Mouse (Mus musculus): ENCODE measurements around the gene Isg15. TPM values are rescaled to one million over a fixed set of nuclear protein-coding genes. Genes with fewer than 3 reads are reported as not detected.
A peak's percentile ranks its signal among the peaks of the same experiment; 100 is the strongest.

Gene Isg15
- total RNA-seq (2021): not detected

DNA sequence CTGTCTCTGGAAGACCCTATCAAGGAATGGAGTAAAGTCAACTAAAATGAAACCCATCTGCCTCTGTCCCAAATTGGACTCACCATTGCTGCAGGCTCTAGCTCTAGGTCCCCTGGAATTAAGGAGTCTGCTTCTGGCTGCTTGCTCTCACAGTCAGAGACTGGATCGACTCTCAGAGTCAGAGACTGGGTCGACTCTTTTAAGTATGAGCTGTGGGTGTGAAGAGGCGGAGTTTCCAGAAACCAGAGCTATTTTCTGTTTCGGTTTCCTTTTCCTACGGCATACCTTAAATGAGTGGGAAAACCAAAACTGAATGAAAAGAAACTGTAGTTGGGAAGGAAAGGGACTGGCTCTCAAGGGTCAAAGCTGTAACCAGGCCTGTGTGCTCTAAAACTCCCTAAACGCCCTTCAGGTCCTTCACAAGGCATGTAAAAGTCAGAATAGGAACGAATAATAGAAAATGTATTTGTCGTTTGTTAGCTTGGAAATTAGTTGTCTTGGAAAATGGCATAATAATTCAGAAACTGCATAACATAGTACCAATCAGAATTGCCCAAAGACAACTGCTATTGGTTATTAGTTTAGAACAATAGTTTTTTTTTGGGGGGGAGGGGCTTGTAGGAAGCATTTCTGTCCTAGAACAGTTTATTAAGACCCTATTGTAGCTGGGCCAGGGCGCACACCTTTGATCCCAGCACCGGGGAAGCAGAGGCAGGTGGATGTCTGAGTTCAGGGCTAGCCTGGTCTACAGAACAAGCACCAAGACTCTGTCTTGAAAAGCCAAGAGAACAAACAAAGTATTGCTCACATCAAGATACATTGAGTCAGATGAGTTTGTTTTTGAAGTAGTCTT, at the start of gene Isg15:
Isg15 (minus strand) TSS at position 196 of the 853 bp plus-strand sequence.
- intact Hi-C loops (cut with DNase I): no loop called here
- DNase-seq: no peak

DNA sequence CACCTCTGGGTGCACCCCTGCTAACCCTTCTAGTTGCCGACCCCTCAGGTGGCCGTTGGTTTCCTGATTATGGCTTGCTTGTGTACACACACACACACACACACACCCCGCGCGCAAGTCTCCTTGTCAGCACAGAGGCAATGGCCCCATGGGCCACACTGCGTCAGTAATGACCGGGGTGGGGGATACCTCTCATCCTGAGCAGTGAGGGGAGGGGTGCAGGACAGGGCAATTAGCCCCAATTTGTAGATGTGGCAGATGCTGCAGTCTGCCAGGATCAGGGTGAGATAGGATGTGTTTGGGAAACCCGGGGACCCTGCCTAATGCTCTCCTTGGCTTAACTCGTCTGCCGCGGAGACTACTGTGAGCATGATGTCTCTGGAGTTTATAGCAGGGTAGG, 48.9 kb upstream of the Isg15 start:
- DNase-seq: no peak
- intact Hi-C loops (cut with DNase I): no loop called here

DNA sequence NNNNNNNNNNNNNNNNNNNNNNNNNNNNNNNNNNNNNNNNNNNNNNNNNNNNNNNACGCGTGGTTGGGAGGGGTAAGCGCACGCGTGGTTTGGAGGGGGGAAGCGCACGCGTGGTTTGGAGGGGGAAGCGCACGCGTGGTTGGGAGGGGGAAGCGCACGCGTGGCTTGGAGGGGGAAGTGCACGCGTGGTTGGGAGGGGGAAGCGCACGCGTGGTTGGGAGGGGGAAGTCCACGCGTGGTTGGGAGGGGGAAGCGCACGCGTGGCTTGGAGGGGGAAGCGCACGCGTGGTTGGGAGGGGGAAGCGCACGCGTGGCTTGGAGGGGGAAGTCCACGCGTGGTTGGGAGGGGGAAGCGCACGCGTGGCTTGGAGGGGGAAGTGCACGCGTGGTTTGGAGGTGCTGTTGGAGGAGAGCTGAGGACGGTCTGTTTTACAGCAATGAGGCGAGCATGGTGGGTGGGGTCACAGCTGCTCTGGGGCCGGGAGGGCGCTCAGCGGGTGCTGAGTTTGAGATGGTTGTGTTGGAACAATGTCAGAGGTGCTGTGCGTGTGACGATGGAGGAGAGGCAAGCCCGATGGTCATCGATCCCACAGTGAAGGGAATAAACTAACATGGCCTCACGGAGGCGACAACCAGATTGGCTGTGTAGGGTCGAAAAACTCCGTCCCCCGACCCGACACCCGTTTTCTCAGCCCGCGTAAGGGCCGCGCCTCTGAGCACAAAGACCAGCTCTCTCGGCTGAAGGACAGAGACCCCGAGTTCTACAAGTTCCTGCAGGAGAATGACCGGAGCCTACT, 36.2 kb upstream of the Isg15 start:
- intact Hi-C loops (cut with DNase I): no loop called here
- DNase-seq: no peak

DNA sequence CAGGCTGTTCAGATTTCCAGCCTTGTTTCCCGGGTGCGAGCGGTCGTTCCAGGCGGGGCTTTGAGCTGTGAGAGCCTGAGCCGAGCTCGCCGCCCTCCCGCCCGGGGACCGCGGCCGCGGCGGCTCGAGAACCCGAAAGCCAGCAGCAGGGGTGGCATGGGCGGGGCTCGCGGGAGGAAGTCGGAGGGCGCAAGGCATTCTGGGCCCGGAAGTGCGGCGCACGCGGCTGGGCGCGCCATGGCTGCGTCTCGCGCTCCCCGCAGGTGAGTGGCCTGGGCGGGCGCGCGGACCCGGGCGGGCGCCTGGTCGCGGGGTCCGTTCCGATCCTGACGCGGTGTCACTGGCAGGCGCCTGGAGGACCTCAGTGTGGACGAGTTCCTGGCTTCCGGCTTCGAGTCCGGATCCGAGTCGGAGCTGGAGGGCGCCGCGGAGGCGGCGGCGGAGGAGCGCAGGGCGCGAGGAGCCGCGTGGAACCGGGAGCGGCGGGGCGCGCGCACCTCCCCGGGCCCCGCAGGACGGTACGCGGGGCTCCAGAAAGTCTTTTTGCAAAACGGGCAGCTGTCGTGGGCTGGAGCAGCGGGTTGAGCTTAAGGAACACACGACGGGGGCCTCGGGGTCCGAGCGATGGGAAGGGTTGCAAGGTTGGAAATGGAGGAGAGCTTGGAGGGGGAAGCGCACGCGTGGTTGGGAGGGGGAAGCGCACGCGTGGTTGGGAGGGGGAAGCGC, 35.4 kb upstream of the Isg15 start, which contains the start of gene Noc2l:
Noc2l (plus strand) TSS at position 203 of the 726 bp plus-strand sequence.
- intact Hi-C loops (cut with DNase I): no loop called here
- peak; percentile 95 for DNase-seq

DNA sequence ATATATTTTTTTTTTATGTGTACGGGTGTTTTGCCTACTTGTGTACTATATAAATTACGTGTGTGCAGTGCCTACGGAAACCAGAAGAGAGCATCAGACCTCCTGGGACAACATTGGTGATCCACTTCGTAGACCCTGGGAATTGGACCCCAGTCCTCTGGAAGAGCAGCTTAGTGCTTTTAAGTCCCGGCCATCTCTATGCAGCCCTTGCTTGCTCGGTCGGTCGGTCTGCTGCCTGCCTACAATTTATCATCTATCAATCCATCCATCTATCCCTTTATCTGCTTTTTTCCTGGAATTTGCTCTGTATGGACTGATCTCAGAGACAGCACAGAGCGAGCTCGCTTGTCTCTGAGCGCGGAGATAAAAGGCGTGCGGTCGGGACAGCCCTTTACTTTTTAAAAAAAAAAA, 34.7 kb upstream of the Isg15 start:
- intact Hi-C loops (cut with DNase I): no loop called here

DNA sequence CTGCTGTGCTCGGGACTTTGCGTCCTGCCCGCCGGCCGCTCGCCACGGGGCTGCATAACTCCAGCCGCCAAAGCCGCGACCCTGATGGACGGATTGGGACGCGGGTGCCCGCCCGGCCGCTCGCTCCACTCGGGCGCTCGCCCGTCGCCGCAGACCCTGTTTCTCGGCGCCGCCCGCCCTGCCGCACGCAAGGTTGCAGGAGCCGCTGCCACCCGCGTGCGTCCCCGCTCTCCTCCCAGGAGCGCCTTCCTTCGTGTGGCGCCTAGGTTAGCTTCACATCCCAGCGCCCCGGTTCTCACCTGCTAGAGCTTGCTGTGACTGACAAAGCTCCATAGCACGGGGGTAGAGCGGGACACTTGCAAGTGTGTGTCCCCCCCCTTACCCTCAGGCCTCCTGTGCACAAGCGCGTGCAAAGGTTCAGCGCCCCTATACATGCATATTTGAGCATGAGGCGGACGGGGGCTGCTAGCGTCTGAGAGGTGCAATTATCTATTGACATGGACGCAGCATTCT, 34.1 kb upstream of the Isg15 start, which contains the start of gene Plekhn1:
Plekhn1 (minus strand) TSS at position 157 of the 513 bp plus-strand sequence.
- DNase-seq: peak; percentile 85
- intact Hi-C loops (cut with DNase I): no loop called here

More for the DNA sequence above, 34.7 kb upstream of the Isg15 start:
- no peak for DNase-seq

DNA sequence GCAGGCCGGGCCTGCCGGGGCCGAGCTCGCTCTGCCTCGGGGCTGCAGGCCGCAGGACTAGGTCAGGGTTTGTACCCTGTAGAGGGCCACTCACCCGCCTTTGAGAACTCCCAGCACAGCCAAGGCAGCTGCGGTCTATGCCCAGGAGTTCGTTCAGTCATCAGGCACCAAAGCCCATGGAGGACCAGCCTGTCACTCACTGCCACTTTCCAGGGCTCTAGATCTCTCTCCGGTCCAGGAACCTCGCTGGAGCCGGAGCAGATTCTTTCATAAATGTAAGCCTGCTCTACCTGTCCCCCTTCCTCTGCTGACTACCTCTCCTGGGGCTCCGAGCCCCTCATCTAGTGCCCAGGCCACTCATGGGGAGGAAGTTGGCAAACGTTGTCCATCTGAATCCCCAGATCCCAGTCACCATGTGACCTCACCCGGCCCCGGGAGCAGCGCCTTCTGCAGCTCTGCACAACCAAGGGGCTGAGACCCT, 33.4 kb upstream of the Isg15 start:
- intact Hi-C loops (cut with DNase I): no loop called here
- DNase-seq: no peak

DNA sequence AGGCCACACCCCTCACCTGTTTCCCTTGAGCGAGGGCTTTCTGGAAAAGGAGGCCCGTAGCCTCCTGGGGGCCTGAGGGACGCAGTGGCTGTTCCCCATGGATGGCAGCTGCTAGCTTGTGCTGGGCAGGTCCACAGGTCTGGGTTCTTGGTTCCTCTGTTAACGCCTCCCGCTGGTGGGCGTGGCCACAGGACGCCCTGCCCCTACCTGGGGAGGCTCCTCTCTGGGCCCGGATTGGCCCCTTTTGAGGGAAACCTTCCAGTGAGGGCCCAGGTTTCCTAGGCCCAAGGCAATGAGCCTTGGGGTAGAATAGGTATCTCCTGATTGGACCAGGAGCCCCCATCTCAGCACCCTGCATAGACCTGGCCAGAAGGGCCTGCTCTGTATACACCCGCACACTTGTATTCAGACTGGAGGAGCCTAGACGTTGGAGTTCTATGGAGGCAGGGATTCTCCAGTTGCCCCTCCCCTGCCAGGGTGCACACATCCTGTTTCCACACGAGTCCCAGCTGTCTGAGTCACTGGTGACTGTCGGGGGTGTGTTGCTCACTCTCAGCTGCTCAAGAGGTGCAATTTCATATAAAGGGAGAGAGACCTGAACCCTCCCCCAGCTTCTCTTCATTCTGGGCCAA, 27.9 kb upstream of the Isg15 start:
- intact Hi-C loops (cut with DNase I): no loop called here
- no peak for DNase-seq

DNA sequence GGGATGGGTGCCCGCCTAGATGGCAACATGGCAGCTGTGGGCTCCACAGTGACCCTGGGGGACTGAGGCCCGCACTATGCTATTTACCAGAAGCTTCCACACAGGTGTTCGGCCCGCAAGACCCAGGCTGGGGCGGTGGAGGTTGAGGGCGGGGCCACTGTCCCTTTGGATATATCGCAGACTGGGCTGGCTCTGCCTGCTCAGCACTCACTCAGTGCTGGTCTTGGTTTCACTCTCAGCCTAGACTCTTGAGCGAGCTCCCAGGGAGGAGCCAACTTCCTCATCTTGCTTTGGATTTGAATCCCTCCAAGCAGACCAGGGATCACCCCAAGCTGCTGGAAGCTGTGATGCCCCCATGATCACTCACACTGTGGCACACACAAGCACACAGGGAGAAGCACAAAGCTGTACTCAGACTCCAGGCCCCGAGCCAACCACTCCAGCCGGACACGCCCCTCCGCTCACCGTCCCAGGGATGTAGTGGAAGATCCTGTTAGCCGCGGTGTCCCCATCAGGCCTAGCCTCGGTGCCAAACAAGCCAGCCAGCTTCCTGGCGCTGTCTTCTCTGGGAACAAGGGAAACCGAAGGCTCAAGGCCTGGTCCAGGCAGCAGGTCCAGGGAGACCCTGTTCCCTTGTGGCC, 27.3 kb upstream of the Isg15 start:
- intact Hi-C loops (cut with DNase I): no loop called here

DNA sequence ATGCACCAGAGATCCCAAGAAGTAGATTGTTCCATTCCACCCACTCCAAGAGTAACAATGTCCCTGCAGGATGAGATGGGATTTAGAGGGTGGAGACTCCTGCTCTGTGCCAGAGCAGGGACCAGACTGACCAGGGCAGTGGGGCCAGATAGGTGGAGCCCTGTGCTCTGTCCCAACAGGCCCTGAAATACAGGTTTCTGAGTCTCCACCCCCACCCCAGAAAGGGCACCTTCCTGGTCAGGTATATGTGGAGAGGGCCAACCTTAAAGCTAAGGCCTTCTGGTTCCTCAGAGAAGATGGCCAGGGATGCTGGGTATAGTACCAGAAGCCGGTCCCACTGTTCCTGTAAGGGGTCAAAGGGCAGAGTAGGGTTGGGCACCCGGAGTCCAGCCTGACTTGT, 23.7 kb upstream of the Isg15 start:
- DNase-seq: no peak
- intact Hi-C loops (cut with DNase I): no loop called here

More for the DNA sequence above, 27.3 kb upstream of the Isg15 start:
- DNase-seq: no peak

DNA sequence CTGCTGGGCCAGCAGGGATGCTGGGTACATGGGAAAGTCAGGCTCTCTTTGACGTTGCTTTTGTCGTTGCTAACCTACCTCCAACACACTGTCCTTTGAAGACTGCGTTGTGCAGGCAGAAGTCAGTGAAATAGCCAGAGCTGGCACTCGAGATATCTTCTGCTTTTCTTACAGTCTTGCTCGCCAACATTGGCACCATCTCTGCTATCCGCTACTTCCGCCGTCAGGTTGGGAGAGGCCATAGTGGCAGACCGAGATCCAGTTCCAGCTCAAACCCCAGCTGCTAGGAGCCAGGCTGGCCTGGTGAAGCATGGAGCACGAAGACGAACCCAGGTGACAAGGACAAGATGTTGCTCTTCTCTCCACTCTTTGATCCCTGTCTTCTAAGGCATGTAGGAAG, 19.3 kb upstream of the Isg15 start:
- intact Hi-C loops (cut with DNase I): no loop called here
- DNase-seq: no peak

DNA sequence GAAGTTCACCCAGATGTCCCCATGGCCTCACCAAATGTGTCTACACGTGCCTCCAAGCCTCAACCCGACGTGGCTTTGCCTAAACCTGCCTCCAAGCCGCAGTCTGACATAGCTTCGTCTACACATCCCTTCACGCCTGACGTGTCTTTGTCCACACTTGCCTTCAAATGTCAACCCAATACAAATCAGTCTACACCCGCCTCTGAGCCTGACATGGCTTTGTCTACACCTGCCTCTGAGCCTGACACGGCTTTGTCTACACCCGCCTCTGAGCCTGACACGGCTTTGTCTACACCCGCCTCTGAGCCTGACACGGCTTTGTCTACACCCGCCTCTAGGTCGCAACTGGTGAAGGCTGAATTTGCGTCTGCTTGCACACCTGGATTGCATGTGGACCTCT, 17.2 kb upstream of the Isg15 start:
- DNase-seq: no peak
- intact Hi-C loops (cut with DNase I): no loop called here

DNA sequence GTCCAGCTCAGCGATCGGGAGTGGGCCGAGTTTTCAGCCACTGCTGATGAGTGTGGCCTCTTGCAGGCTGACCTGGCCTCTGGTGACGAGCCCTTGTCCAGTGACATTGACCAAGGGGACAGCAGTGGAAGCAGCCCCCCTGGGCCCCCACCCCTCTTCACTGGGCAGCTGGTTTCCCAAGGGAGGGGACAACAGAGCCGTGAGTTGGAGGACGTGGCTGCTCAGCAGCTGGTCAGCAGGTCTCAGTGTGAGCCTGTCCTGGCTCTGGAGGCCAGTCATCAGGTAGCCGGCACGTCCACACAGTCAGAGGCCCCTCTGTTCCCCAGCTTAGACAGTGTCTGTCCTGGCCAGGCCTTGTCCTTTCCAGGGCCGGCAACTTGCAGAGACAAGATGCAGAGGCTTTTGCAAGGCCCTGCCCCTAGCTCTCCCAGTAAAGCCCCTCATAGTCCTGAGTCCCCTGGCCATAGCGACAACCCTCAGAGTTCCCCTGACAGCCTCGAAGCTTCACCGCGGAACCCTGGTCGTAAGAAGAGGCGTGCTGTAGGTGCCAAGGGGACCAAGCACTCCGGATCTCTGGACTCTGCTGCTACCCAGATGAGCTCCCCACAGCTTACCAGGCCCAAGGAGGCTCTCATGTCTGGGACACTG, 16.5 kb upstream of the Isg15 start:
- intact Hi-C loops (cut with DNase I): no loop called here
- DNase-seq: no peak

DNA sequence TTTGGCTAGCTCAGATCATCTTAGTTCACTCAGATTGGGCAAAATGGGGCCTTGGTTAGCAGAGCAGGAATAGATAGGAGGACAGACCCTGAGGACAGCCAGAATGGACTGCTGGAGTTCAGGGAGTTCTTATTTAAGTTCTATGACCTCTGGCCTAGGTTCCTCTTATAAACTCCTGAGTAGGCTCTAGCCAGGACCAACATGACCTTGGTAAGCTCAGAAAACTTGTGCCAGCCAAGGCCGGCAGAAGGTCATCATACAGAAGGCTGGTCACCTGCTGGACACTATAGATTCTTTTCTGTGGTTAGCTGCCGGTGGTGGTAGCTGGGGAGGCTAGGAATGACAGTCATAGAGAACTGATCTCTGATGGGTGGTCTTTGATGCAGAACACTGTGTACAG, 15.6 kb upstream of the Isg15 start:
- intact Hi-C loops (cut with DNase I): no loop called here
- DNase-seq: no peak

DNA sequence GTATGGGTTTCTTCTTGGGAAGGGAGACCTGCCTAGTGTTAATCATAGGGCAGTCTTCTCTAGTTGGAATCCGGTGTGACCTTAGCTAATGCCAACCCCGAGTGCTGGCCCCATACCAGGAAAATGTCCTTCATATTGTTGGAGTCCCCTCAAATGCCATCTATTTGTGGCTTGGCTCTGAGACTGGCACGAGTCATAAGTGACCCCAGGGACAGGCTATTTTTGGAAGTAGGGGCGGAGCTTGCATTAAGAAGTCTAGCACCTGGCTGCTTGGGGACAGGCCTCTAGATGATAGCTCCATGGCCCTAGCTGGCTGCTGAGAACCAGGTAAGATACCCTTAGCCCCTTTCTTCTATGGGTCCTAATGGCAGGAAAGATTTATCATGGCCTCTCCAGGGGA, 15.0 kb upstream of the Isg15 start, which contains the start of gene Perm1:
Perm1 (plus strand) TSS at position 220 of the 400 bp plus-strand sequence.
- DNase-seq: no peak
- intact Hi-C loops (cut with DNase I): no loop called here

DNA sequence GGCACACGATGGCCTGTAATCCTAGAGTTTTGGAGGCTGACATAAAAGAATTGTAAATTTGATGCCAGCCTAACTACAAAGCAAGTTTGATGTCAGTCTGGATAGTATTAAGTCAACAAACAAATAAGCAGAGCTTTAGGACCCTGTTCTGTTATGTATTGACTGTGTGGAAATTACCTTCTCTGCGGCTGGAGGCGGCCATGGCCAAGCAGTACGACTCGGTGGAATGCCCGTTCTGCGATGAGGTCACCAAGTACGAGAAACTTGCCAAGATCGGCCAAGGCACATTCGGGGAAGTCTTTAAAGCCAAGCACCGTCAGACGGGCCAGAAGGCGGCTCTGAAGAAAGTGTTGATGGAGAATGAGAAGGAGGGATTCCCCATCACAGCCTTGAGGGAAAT, 12.5 kb upstream of the Isg15 start:
- DNase-seq: no peak
- intact Hi-C loops (cut with DNase I): no loop called here

DNA sequence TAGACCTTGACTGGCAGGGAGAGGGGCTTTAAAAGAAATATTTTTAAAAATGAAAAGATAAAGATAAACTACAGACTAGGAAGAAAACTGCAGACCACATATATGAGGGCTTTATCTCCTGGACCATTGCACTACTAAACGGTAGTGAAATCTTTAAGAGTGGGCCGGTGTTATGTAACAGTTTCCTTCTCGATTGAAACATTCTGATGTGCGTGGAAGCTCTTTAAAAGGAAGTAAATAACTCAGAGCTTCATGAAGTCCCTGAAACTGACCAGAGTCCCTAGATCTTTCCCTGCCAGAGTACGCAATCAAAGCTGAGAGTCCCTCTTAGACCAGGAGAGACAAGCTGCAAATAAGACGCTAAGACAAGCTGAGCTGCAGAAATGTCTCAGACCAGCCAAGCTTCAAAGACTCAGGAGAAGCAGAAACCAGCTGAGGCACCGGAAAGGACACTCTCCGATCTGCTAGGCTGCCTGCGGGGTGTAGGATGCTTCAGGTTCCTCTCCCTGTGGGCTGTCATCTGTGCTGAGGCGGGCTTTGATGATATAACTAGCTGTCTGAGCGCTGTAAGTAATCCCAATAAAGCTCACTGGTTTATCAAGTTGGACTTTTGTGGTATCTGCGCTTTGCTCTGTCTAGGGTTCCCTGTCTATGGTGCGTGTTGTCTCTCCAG, 9.5 kb upstream of the Isg15 start:
- no peak for DNase-seq
- intact Hi-C loops (cut with DNase I): no loop called here

DNA sequence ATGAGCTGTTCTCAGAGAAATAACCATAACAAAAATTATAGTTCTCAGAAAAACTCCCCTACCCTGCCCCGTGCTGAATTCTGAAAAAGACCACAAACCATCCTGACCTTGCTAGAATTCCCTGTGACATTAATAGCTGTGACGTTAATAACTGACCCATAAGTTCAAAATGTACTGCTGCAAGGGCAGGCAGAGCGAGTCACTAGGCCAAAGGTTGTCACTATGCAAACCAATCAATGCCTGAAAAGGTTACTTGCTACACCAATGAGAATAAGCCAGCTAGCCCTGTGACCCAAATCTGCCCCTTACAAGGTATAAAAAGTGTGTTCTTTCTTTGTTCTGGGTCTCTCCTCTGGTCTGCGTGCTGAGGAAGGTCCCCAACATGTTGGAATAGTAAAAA, 8.3 kb upstream of the Isg15 start:
- DNase-seq: no peak
- intact Hi-C loops (cut with DNase I): no loop called here

All from left cerebral cortex, postnatal 4 days (tissue).